Mouse (Mus musculus) cerebellum, postnatal 10 days (tissue): ENCODE results near the gene Macrod2.
A peak's percentile ranks its signal among the peaks of the same experiment; 100 is the strongest.

Experiments
- DNase-seq, 2 experiments: peaks; one replicate each; pipeline ENCODE4 v3.0.0; 2021; ENCODE audit warnings: mixed read lengths in 2 of 2

Gene Macrod2

DNA sequence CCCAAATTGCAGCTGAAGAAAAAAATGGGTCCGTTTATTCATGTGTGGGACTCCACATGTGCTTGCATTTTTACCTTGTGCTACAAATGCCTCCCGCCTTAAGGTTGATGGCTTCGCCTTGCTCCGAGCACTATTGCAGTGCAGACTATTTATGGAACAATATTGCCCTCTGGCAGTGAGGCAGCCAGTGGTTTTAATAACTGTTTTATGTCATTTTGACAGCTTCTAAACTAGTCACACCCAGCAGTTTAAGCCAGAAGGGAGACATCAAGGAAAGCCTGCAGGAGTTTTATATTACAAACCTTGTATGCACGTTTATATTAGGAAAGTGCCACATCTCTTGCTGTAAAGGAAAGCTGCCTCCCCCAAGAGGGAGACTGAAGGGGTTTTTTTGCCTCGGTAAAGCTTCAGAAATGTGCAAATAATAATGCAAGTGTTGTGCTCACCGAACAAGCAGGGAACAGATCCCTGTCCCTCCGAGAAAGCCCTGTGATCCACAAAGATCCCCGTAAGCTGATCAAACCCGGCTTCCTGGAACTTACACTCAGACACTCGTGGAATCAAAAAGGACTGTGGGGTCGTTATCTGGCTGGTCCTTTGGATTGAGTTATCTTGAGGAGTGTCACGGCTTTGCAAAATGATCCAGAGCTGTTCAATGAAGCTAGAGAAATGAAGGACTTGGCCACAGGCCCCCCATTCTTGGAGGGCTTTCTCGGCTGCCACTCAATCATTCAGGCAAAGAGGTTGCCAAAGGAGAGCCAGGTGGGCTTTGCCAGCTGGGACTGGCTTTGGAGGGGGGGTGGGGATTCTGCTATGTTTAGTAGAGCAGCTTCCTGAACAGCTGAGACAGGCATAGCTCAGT, 1663.0 kb downstream of the Macrod2 start:
- peak; percentile 92 to 95 for DNase-seq

DNA sequence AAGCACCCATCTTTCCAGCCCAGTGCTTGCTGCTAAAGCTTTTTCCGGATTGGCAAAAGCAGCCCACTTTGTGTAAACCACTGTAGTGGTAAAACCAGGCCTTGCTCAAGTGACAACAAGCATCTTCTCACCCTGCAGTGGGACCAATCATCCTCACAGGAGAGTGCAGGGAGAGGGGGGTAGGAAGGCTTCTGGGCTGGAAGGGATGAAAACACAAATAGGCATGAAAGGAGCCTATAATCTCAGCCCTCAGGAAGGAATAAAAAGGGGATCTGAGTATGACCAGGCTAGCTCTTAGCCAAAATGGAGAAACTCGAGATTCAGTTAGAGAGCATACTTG, 1663.6 kb downstream of the Macrod2 start:
- no peak for DNase-seq

DNA sequence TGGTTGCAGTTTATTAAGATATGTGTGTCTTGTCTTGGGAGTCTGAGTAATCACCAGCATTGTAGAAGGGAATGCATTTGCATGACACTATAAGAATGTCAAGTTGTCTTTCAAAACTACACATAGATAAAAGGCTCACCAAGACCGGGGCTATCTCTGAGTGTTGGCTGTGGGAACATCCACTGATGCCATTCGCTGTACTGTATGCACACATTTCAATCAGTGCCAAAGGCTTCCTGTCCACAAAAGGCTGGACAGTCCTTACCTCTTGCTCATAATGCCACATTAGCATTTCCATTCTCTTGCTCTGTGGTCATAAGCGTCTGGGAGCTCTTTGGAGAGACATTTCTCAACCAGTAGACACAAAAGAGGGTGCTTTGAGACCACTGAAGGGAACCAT, 1713.8 kb downstream of the Macrod2 start:
- no peak for DNase-seq

DNA sequence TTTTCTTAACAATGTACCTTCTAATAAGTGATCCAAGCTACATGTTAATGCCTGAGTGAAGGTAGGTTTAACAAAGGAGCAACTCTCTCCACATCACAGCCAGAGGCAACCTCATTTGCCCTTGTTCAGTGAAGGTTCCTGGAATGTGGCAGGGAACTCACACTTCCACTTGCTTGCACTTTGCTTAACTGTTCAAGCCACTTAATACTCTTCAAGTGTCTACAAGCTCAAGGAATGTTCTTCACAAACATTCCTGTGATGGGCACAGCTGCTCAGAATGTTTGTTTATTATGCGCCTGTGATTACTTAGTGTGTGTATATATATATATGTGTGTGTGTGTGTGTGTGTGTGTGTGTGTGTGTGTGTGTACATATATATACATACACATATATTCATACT, 1721.5 kb downstream of the Macrod2 start:
- DNase-seq, result no peak

DNA sequence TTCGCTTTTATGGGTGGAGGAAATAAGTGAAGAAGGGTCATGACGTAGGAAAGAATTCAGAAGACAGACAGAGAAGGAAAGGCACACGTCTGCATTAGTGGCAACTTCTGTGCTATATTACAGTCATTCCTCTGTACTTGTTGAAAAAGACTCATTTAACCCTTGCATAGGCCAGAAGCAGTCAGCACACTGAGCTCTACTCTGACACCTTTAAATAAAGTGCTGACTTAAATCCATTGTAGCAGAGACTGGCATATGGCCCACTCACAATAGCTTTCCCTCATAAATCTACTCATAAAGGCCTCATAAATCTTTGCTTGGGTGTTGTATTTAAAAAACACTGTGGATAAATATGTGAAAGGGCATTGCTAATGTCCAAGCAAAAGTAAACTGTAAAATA, 1733.0 kb downstream of the Macrod2 start:
- DNase-seq, result no peak

DNA sequence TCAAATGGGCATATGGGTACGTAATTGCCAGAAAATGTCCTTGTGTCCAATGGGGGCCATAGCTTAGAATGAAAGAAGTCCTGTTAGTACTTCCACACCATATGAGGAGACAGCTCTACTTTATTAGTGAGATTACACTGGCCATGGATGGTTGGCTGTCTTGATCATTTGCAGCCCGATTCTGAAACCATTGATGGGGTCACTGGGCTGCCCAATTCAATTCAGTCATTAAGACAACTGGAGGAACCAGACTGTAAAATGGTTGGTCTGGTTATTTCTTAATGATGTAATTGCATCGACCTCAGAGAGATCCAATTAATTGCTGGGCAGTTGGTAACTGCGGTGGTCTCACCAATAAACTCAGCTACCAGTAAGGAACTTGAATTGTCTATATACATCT, 1734.1 kb downstream of the Macrod2 start:
- DNase-seq, result no peak

DNA sequence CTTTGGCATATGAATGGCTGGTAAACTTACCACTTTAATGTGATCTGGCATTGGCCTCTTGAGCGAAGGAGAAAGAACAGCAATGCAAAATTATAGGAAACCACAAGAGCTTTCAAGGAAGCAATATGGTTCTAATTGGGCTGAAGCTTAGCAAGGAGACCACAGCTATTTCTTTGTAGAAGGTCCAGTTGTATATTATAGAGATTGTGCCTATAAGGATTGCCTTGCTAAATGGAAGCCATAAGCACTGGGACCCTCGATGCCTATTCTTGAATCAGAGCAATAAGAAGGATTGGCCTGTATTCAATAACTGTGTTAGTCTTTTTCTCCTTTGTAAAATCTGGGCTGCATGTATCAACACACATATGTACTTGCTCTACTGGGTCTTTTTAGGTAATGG, 1754.2 kb downstream of the Macrod2 start:
- DNase-seq, result no peak

DNA sequence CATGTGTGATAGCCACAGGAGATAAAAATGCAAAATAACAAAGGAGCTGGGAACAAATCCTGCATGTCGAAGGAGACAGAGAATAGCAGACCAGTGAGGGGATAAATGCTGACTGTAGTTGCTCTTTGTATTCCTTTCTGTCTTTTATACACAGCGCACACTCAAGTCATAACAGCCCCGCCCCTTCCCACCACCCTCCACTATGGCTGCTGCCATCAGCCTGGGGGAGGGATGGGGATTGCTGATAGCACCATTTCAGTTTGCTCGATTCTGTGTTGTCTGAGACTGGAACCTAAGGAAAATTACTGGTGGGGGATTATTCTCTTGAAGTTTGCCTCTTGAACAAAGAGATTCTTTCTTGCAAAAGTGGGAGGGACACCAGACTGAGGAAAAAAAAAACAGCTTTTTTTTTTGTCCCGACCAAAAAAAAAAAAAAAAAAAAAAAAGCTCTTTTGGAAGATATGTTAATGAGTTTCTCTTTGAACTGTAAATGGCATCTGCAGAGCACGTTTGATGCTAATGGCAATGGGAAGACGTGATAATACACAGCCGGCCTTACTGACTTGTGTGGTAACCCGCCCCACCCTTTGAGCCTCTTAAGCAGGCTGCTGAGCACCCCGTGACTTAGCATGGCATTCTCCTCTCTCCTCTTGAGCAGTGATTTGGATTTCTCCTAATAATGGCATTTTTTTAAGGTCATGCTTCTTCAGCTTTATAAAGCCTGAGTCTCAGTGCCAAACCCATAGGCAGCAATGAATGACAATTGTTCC, 1768.6 kb downstream of the Macrod2 start:
- peak; percentile 23 to 30 for DNase-seq

DNA sequence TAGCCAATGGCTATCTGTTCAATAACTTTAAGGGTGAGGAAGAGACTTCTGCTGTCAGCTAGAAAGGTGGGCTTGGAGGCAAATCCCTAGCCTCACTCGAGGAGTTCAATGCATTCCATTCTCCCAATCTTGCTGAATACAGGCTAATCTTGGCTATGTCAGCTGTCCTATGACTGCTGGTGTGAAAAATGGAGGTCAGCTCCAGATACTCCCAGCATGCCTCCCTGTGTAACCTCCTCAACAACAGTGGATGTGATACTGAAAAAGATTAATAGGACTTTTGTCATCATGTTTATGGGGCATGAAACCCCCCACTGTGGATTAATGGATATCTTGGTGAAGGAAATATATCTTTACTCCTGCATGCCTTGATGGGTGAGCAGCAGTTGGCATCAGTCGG, 1774.5 kb downstream of the Macrod2 start:
- DNase-seq, result no peak

DNA sequence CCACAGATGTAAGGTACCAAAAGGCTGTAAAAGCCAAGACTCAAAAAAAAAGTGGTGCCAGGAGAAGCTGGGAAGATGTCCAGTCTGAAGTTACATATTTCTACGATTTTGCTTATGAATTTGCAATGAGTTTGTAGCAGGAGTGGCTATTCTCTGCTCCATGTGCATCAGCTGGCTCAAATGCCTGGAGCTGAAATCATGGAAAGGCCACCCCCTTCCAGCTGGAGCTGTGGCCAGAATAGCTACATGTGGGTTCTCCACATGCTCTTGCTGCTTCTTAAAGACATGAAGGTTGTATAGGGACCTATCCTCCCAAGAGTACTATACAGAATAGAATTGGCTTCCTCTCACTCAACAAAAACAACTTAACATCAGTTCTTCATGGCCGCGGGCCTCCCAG, 1777.6 kb downstream of the Macrod2 start:
- DNase-seq, result no peak

DNA sequence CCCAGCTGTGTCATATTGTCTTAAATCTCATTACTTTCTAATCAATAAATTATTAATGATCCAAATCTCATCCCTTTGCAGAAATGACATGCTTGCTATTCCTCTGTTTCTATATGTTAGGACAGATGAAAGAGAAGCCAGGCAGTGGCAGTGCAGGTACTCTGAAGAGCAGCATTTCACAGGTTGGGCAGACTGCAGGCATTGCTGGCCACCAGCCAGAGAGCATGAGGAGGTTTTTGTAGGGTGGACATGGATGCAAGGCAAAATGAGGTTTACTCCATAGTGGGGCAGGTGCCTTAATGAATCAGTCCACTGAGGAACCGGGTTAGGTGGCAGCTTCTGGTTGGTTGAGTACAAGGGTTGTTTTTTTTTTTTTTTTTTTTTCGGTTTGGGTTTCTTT, 1778.9 kb downstream of the Macrod2 start:
- peak; percentile 57 to 61 for DNase-seq

DNA sequence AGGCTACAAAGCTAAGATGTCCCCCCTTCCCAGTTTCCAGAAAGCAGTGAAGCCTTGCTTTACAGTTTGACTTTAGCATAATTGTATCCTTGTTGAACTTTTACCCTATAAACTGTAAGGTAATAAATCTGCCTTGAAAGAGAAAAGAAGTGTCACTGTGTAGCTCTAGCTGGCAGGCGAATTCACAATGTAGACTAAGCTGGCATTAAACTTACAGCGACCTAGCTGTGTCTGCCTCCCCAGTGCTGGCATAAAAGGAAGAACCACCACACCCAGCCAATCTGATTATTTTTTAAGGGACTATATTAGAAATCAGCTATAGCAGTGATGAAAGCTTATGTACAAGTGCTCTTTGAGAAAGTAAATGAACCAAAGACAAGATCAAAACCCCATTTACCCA, 1791.8 kb downstream of the Macrod2 start:
- DNase-seq, result no peak

DNA sequence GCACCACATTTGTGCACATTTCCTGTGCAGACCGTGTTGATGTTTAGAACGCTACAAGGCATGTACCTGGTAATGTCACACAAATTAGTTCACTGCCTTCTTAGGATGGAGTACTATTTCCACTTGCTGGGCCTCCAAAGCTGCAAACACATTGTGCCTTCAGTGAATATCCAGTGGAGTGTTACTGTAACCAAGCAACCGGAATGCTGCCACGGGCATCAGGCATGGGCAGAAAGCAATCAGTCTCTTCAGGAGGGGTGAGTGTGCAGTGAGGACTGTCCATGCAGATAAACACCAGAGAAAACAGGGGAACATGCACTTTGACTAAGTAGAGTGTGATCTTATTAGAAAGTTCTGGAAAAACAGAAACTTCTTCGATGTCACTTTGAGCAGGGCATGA, 1792.3 kb downstream of the Macrod2 start:
- DNase-seq, result peak; percentile 48 to 55

DNA sequence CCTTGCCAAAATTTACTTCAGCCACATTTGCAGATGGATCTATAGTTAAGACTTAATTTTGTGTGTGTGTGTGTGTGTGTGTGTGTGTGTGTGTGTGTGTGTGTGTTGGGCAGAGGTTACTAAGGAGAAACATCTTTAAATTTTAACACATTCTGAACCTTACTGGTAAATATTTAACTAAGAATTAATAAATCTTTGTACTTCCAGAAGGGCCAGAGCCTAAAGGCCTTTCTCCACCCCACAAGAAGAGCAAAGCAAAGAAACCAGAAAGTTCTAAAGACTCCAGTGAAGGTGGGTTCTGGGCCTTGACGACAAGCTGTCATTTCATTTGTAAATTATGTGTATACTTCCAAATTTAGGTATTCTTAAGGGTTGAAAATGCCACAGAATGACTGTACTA, 1822.3 kb downstream of the Macrod2 start:
- DNase-seq, result no peak

DNA sequence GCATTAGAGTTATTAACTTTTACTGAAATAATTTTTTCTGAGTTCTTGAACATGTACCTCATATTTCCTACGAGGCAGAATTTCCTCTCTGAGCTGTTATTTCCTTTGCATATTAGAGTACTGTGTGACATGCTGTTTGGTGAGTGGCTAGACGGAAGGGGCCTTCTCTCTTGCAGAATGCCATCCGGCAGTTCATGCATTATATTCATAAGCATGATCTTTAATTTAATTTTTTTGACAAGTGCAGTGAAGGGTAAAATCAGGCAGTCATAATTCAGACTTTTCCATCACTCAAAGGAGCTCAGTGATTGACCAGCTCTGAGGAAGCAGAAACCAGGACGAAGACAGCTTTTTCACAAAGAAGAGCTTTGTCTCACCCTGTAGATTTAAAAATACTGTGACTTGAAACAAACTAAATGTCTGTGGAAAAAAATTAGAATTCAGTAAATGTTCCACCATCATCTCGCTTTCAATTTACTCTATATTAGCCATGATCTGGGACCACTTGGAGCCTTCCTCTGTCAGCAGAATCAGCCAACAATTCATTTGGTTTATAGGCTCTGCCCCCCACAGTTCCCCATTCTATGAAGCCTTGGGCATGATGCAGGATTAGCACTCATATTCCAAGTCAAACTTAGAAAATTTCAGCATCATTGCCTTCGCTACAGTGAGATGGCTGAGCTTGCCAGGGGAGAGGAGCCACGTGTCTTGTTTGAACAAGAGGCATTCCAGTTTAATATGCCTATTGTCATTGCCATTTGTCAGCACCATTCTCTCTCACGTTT, 1827.2 kb downstream of the Macrod2 start:
- DNase-seq, result peak; percentile 48 to 57

DNA sequence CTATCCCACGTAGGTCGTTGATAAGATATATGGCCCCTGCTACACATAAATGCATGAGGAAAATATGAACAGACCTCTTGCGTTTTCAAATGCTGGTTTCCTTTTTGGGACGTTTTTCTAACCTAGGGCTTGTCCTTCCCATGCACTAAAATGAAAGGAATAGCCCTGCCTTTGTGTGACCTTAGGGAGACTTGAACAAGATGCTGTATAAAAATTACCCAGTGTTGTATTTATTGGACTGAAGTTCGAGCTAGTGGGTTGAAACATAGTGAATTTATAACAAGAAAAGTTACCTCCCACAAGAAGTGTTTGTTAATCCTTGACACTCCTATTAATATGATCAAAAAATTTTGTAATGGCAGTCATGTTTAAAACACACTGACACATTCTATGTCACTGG, 1827.8 kb downstream of the Macrod2 start:
- no peak for DNase-seq

DNA sequence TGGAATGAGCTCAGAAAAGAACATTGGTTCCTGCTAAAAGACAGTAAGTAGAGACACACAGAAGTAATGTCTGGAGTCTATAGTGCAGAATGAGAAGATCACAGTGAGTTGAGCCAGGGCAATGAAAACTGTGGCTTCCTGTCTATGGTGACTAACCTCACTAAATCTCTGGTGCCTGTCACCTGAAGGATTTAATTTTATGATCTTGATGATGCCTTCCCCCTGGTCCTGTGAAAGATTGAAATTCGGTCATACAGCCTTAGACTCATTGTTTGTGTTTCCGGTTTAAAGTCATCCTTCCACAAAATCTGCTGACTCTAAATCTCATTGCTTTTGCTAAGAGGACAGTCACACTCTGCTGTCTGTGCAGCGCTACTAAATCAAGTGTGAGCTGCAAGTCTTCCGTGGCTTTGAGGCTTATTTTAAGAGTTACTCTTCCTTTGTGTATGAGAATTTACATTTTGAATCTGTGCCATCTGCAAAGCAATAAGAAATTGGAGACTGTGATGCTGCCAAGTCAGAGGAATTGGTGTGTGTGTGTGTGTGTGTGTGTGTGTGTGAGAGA, 1836.0 kb downstream of the Macrod2 start:
- DNase-seq, result no peak

DNA sequence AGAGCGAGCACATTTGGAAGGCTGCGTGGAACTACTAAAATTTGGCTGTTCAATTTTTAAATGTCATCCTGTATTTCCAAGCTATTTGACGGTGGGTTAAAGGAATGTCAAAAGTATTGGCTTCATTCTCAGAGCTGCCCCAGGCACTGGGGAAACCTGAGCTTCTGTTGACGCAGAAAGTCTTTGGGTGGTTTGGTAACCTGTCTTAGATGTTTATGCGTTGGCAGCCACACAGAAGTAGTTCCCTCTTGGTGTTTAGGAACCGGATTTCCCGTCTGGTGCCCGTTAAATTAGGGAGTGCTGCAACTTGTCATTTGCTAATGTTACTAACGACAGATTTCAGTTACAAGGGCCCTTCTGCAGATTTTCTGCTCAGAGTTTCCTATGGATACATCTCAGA, 1837.7 kb downstream of the Macrod2 start:
- DNase-seq, result no peak

DNA sequence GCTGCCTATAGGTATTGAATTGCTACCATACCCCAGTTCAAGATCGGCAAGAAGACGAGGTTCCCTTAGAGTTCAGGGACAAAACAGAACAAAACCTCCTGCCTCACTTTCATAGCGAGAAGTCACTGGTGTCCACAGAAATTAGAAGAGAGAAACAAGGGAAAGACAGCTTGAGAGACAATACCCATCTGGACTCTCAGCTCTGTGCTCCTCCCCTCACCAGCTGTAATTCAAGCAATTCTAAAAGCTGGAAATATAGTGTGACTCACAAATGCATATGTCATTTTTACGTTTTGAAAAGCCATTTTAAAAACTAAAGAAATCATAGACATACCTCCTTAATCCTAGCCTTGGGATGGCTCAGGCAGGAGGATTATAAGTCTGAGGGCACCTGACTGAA, 1848.4 kb downstream of the Macrod2 start:
- DNase-seq, result no peak

DNA sequence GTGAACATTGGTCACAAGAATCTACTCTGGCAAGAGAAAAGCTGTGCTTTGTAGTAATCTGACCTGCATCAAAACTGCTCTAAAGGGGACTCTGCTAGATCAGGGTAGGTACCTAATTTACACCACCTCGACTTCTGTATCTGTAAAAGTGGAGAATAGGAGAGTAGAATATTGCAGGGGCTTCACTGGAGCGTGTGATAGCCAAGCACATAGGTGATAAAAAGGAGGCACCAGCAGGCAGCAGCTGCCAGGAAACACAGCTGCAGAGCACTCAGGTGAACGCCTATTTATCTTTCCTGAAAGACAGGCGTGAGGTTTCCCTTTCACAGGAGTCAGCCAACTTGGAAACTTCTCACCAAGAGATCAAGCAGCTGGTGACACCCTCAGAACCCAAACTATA, 1855.3 kb downstream of the Macrod2 start:
- no peak for DNase-seq

DNA sequence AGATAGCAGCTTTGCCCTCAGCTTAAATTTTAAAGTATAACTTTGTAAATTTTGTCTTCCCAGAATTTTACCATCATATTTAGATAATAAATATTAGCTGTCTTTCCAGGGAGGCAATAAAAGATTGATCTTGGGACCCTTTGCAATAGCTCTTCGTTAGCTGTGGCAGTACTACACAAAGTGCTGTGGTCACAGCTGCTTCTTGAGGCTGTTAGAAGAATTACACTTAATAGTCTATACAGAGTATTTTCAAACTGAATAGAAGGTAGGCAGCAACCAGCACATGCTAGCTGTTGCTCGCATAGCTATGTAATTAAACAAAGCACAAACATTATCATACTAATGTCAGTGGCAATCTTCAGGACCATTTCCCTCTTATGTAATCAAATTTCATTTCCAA, 1856.4 kb downstream of the Macrod2 start:
- no peak for DNase-seq

DNA sequence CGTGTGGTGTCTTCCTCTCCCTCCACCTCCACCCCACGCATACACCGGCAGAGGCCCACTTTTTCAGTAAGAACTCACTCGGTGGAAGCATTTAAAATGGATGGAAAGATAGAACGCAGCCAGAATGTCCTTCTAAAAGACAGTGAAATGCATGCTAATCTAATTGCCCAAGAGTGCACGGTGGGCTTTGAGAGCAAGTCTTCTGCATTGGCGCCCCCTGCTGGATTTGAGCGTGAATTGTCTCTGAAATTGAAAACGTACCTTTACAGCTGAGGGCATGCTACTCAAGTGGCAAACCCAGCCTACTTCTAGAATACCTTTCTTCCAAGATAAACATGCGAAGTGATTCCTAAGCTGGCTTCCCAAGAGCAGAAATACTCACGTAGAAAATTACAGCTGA, 1858.8 kb downstream of the Macrod2 start:
- peak; percentile 92 to 94 for DNase-seq

DNA sequence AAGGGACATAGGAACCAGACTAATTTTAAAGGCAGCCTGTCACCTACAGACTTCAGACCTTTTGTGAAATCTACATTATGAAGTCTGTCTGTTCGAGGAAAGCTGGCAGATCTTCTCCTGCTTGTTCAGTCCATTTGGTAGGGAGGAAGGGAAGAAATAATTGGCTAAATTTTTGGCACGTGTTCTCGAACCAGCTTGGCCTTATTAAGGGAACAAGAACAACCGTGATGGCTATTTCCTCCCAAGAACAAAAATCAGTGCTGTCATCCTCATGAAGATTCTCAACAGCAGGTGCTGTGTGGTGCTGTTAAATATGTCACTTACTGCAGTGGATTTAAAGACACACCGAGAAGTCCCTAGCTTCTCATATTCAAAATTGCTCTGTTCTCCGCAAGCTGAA, 1859.5 kb downstream of the Macrod2 start:
- peak; percentile 29 to 55 for DNase-seq
